Mouse (Mus musculus) hindbrain, embryonic 16.5 days (tissue): ENCODE results near the gene Olfr1378. TPM values are rescaled to one million over a fixed set of nuclear protein-coding genes. Genes with fewer than 3 reads are reported as not detected.

ENCODE experiments used
- polyA plus RNA-seq: library from polyadenylated mRNA; unstranded; fragments of >200 nt; fragmentation: Nextera tagmentation; extraction: Ambion mirVana; gene quantifications from 2 replicates; pipeline ENCODE4 v1.2.1, GENCODE M21; 2015

The Olfr1378 gene
- polyA plus RNA-seq, 1 experiment from 2014 or later: not detected

Other genes starting within 250 kb of the Olfr1378 start
- gene Zfp354c, start 138.8 kb upstream of the Olfr1378 start, polyA plus RNA-seq: 45.5 and 55.0 TPM in 2 replicates
- gene Zfp879, start 125.0 kb upstream of the Olfr1378 start, polyA plus RNA-seq: 1.6 and 2.1 TPM in 2 replicates
- 0.04 TPM in 1 of 2 replicates, not detected in the other for gene Grm6, start 115.8 kb upstream of the Olfr1378 start, polyA plus RNA-seq
- gene Zfp454, start 78.9 kb upstream of the Olfr1378 start, polyA plus RNA-seq: 10.8 and 11.1 TPM in 2 replicates
- gene Zfp2, start 50.4 kb upstream of the Olfr1378 start, polyA plus RNA-seq: 41.3 and 42.6 TPM in 2 replicates
- gene Zfp354b, start 34.9 kb upstream of the Olfr1378 start, polyA plus RNA-seq: 4.7 and 4.9 TPM in 2 replicates
- not detected in 2 replicates for gene 4933414I15Rik, start 22.8 kb upstream of the Olfr1378 start, polyA plus RNA-seq
- gene Prop1, start 12.8 kb upstream of the Olfr1378 start, polyA plus RNA-seq: not detected in 2 replicates
- gene Olfr1377, start 15.4 kb downstream of the Olfr1378 start, polyA plus RNA-seq: not detected in 2 replicates
- gene Olfr51, start 37.1 kb downstream of the Olfr1378 start, polyA plus RNA-seq: not detected in 2 replicates
- gene Olfr54, start 47.7 kb downstream of the Olfr1378 start, polyA plus RNA-seq: not detected in 2 replicates
- gene Olfr1375, start 81.6 kb downstream of the Olfr1378 start, polyA plus RNA-seq: not detected in 2 replicates
- 13.2 TPM in 2 replicates for gene Zfp354a, start 92.7 kb downstream of the Olfr1378 start, polyA plus RNA-seq